Mouse (Mus musculus) ES-E14 (cell line): ENCODE data around the gene Cryba2.

Experiments used
- HCFC1 ChIP-seq: IDR thresholded peaks from 2 replicates; pipeline ENCODE4 v1.6.1; 2012; ENCODE audit warnings: low read length, inconsistent platforms, borderline replicate concordance; ENCODE audit not compliant: insufficient read depth
- MAFK ChIP-seq: IDR thresholded peaks from 2 replicates; pipeline ENCODE4 v1.6.1; 2014; ENCODE audit warnings: mild to moderate bottlenecking, low read depth, low read length, inconsistent platforms; ENCODE audit not compliant: insufficient read depth
- ZNF384 ChIP-seq: IDR thresholded peaks from 2 replicates; pipeline ENCODE4 v1.6.1; 2012; ENCODE audit warnings: low read depth, low read length, inconsistent platforms

- TF ChIP-seq HCFC1 (no peak), MAFK (no peak), ZNF384 (no peak)
Observed at GRCm38 (mm10) chr1:74858805-74859204, 34.1 kb downstream of the Cryba2 start.
